Mouse (Mus musculus): Measurements from ENCODE around the gene Ddx50. TPM values are rescaled to one million over a fixed set of nuclear protein-coding genes. Genes with fewer than 3 reads are reported as not detected.

The Ddx50 gene
- total and polyA plus RNA-seq, 3 experiments = 51.8 to 71.5 TPM; not detected in 1

- TF ChIP-seq TAL1 (IDR thresholded peaks at IDR 0.05; ENCODE audit: low read length) (peak; percentile 73), ZNF384 (IDR thresholded peaks at IDR 0.05; ENCODE audit: low read depth, low read length) (peak; percentile 65), MYB (IDR thresholded peaks at IDR 0.05; ENCODE audit: low read depth, low read length) (0 out of 2 replicates have a peak, but pooled peaks have one; percentile 18), ZKSCAN1 (IDR thresholded peaks at IDR 0.05; ENCODE audit: low read depth, low read length) (no peak), NELFE (IDR thresholded peaks at IDR 0.05; ENCODE audit: low read depth, low read length) (no peak; the same call in 1 of the 2 replicates), MAZ (IDR thresholded peaks at IDR 0.05; ENCODE audit: low read depth, low read length) (peak; percentile 46; the same call in 1 of the 2 replicates), USF2 (IDR thresholded peaks at IDR 0.05; ENCODE audit: borderline replicate concordance in 1 of 2, insufficient read depth in 1 of 2, low read depth in 1 of 2, low read length in 2 of 2) (no peak), EP300 (IDR thresholded peaks at IDR 0.05; ENCODE audit: low read depth in 1 of 2, low read length in 2 of 2) (peak; percentile 51 to 53; a peak in 2 of 4 replicates), MAFK (IDR thresholded peaks at IDR 0.05; ENCODE audit: borderline replicate concordance, low read depth, low read length) (no peak), UBTF (IDR thresholded peaks at IDR 0.05; ENCODE audit: borderline replicate concordance, insufficient read depth, low read depth, low read length) (no peak), RAD21 (IDR thresholded peaks at IDR 0.05; ENCODE audit: low read depth, low read length) (peak; percentile 45), CHD2 (IDR thresholded peaks at IDR 0.05; ENCODE audit: low read length) (no peak), SMC3 (IDR thresholded peaks at IDR 0.05; ENCODE audit: low read depth, low read length) (peak; percentile 81), ZC3H11A (IDR thresholded peaks at IDR 0.05; ENCODE audit: low read depth, low read length) (peak; percentile 46), ETS1 (IDR thresholded peaks at IDR 0.05; ENCODE audit: low read depth, low read length) (peak; percentile 41; the same call in 1 of the 2 replicates), SIN3A (IDR thresholded peaks at IDR 0.05; ENCODE audit: low read length) (peak; percentile 83), GATA1 (IDR thresholded peaks at IDR 0.05; ENCODE audit: low read depth, low read length) (peak; percentile 76), POLR2A (IDR thresholded peaks at IDR 0.05; ENCODE audit: control insufficient read depth in 1 of 2, insufficient read depth in 1 of 2, low read depth in 1 of 2, low read length in 2 of 2, poor library complexity in 1 of 2) (no peak), GABPA (IDR thresholded peaks at IDR 0.05; ENCODE audit: low read depth, low read length) (no peak)
These were observed 60.8 kb downstream of the Ddx50 start (continued) for GRCm38 (mm10) chr10:62590200-62590599.

GRCm38 (mm10) chr10:62588616-62589015 lies 62.4 kb downstream of the Ddx50 start:
- Histone ChIP-seq H3K4me3 (ENCODE audit: control insufficient read depth in 1 of 2, insufficient read depth in 1 of 2, low read depth in 2 of 2, low read length in 2 of 2) (no peak overlapping the region), H3K9ac (ENCODE audit: control insufficient read depth, low read depth, low read length, poor library complexity, severe bottlenecking) (no peak overlapping the region), H3K4me1 (ENCODE audit: control insufficient read depth in 1 of 2, insufficient read depth in 2 of 2, low read length in 2 of 2) (peaks cover 0 to under 1% of the 10 kb centered on the region in 2 experiments; a peak in 1 of 4 replicates), H3K27me3 (ENCODE audit: control insufficient read depth in 1 of 2, insufficient read depth in 2 of 2, low read length in 2 of 2) (no peaks in the 10 kb centered on the region), H3K79me2 (ENCODE audit: control insufficient read depth, insufficient read depth, low read length, poor library complexity) (peaks cover 24% of the 10 kb centered on the region; the same call in 1 of the 2 replicates), H3K27ac (ENCODE audit: control insufficient read depth, low read depth, low read length) (no peak overlapping the region), H3K9me3 (replicated peaks; ENCODE audit: insufficient read depth, low read length) (no peaks in the 10 kb centered on the region), H3K36me3 (ENCODE audit: control insufficient read depth in 1 of 2, insufficient read depth in 2 of 2, low read length in 2 of 2) (peaks cover 5 to 57% of the 10 kb centered on the region in 2 experiments)
- DNase-seq (ENCODE audit: low read depth, low spot score) = no peak
- TF ChIP-seq ELF1 (IDR thresholded peaks at IDR 0.05; ENCODE audit: low read depth, low read length) = no peak
- no peak for TF ChIP-seq SIN3A (IDR thresholded peaks at IDR 0.05; ENCODE audit: low read length)
- no peak for TF ChIP-seq EP300 (IDR thresholded peaks at IDR 0.05; ENCODE audit: low read depth in 1 of 2, low read length in 2 of 2)
- TF ChIP-seq BHLHE40 (IDR thresholded peaks at IDR 0.05; ENCODE audit: borderline replicate concordance, low read depth, low read length) = no peak
- TF ChIP-seq E2F4 (IDR thresholded peaks at IDR 0.05; ENCODE audit: borderline replicate concordance, low read depth, low read length) = no peak
- TF ChIP-seq CTCF (IDR thresholded peaks at IDR 0.05 in 2 of 3, conservative IDR thresholded peaks at IDR 0.05 in 1 of 3; ENCODE audit: control insufficient read depth in 1 of 3, insufficient read depth in 1 of 3, low read depth in 2 of 3, low read length in 3 of 3, poor library complexity in 1 of 3, severe bottlenecking in 1 of 3) = no peak
